Mouse (Mus musculus) embryonic facial prominence, embryonic 11.5 days (tissue): ENCODE results near the gene Vmn1r169. TPM values are rescaled to one million over a fixed set of nuclear protein-coding genes. Genes with fewer than 3 reads are reported as not detected.
"Not testable (repeated sequence)": the region's sequence is repeated elsewhere in the genome, so short reads cannot be mapped to it uniquely, and the experiment has no call there.

Experiments used
- ATAC-seq: fragments of 200-750 bp; cut with Nextera tagmentation; replicated peaks from 2 replicates; pipeline ENCODE4 v1.8.0; 2017; ENCODE audit warnings: low read depth; ENCODE audit not compliant: insufficient number of reproducible peaks, low FRiP score, low TSS enrichment
- DNase-seq: peaks from one replicate; pipeline ENCODE4 v3.0.0-alpha.2; 2015; ENCODE audit warnings: low spot score
- H3K27ac ChIP-seq: fragments of 300-500 bp; sonication (generic); replicated peaks from 2 replicates; pipeline ENCODE4 v1.5.1; 2014; ENCODE audit warnings: mild to moderate bottlenecking, low read depth, low read length, control low read depth
- H3K27me3 ChIP-seq: fragments of 300-500 bp; sonication (generic); 2 replicates; pipeline ENCODE4 v1.6.1; 2014; ENCODE audit warnings: mild to moderate bottlenecking, low read length, moderate library complexity, mixed read lengths; ENCODE audit not compliant: control insufficient read depth, insufficient read depth
- H3K36me3 ChIP-seq: fragments of 300-500 bp; sonication (generic); replicated peaks from 2 replicates; pipeline ENCODE4 v1.6.1; 2014; ENCODE audit warnings: low read depth, mild to moderate bottlenecking, low read length, moderate library complexity, mixed read lengths; ENCODE audit not compliant: control insufficient read depth, insufficient read depth
- H3K4me1 ChIP-seq: fragments of 300-500 bp; sonication (generic); 2 replicates; pipeline ENCODE4 v1.6.1; 2014; ENCODE audit warnings: low read length, mixed read lengths; ENCODE audit not compliant: control insufficient read depth, insufficient read depth
- H3K4me2 ChIP-seq: fragments of 300-500 bp; sonication (generic); 2 replicates; pipeline ENCODE4 v1.6.1; 2014; ENCODE audit warnings: low read depth, mild to moderate bottlenecking, control low read depth, low read length, moderate library complexity
- H3K4me3 ChIP-seq: fragments of 300-500 bp; sonication (generic); 2 replicates; pipeline ENCODE4 v1.5.1; 2014; ENCODE audit warnings: low read depth, low read length, control low read depth
- H3K9ac ChIP-seq: fragments of 300-500 bp; sonication (generic); replicated peaks from 2 replicates; pipeline ENCODE4 v1.6.1; 2014; ENCODE audit warnings: mild to moderate bottlenecking, control low read depth, low read length
- H3K9me3 ChIP-seq: fragments of 300-500 bp; sonication (generic); replicated peaks from 2 replicates; pipeline ENCODE4 v1.6.1; 2016; ENCODE audit warnings: mild to moderate bottlenecking, low read length, inconsistent platforms, mixed read lengths; ENCODE audit not compliant: control insufficient read depth
- WGBS: fragments of 180-500 bp; shearing (Covaris S2); extraction: QIAGEN DNeasy Blood & Tissue Kit; methylation state at CpG from one replicate; pipeline ENCODE4 v1.1.7; 2014; 5-methylcytosine and 5-hydroxymethylcytosine counted together
- polyA plus RNA-seq: library from polyadenylated mRNA; unstranded; fragments of >200 nt; fragmentation: Nextera tagmentation; extraction: Ambion mirVana; gene quantifications from 2 replicates; pipeline ENCODE4 v1.2.1, GENCODE M21; 2014

Vmn1r169 gene
- polyA plus RNA-seq: not detected in 2 replicates

- DNase-seq, H3K27ac ChIP-seq, H3K36me3 ChIP-seq, ATAC-seq, H3K4me1 ChIP-seq, H3K4me2 ChIP-seq, H3K9ac ChIP-seq, H3K27me3 ChIP-seq, H3K9me3 ChIP-seq, H3K4me3 ChIP-seq: not testable (repeated sequence)
- WGBS: 70% methylated on average over 1 of the region's 2 CpGs
Measured at GRCm38 (mm10) chr7:23575226-23575625, at the start of gene Vmn1r169. Gene Vmn1r169, plus strand, starts transcription at chr7:23575526.

GRCm38 (mm10) chr7:23539432-23539831, 35.9 kb upstream of the Vmn1r169 start, which contains the start of gene Vmn1r168:
Gene Vmn1r168, plus strand, starts transcription at chr7:23539732.
- H3K9ac ChIP-seq, H3K4me2 ChIP-seq, H3K27ac ChIP-seq, H3K36me3 ChIP-seq, H3K4me3 ChIP-seq, ATAC-seq, H3K4me1 ChIP-seq, H3K27me3 ChIP-seq, DNase-seq, H3K9me3 ChIP-seq: not testable (repeated sequence)
- WGBS: no CpG with 5 or more reads among the region's 1 CpGs

- not testable (repeated sequence) for DNase-seq, H3K36me3 ChIP-seq, H3K27me3 ChIP-seq, H3K9me3 ChIP-seq, ATAC-seq, H3K4me3 ChIP-seq, H3K4me1 ChIP-seq, H3K4me2 ChIP-seq, H3K9ac ChIP-seq, H3K27ac ChIP-seq
- 33% methylated on average over 1 of the region's 1 CpGs for WGBS
Measured at GRCm38 (mm10) chr7:23605875-23606274, 30.5 kb downstream of the Vmn1r169 start, which contains the start of gene Vmn1r170. Gene Vmn1r170, plus strand, starts transcription at chr7:23606175.

Other genes starting within 250 kb of the Vmn1r169 start
- gene Nlrp5, start 189.6 kb upstream of the Vmn1r169 start, polyA plus RNA-seq: not detected in 2 replicates
- not detected in 2 replicates for gene Vmn1r167, start 68.3 kb upstream of the Vmn1r169 start, polyA plus RNA-seq
- not detected in 2 replicates for gene Vmn1r168, start 35.8 kb upstream of the Vmn1r169 start, polyA plus RNA-seq
- gene Vmn1r170, start 30.6 kb downstream of the Vmn1r169 start, polyA plus RNA-seq: not detected in 2 replicates
- gene Vmn1r171, start 55.2 kb downstream of the Vmn1r169 start, polyA plus RNA-seq: not detected in 2 replicates
- gene Vmn1r172, start 82.8 kb downstream of the Vmn1r169 start, polyA plus RNA-seq: not detected in 2 replicates
- gene Vmn1r173, start 125.2 kb downstream of the Vmn1r169 start, polyA plus RNA-seq: not detected in 2 replicates
- gene Vmn1r174, start 176.7 kb downstream of the Vmn1r169 start, polyA plus RNA-seq: not detected in 2 replicates
- not detected in 2 replicates for gene Vmn1r175, start 235.1 kb downstream of the Vmn1r169 start, polyA plus RNA-seq